In the genomic region with DNA sequence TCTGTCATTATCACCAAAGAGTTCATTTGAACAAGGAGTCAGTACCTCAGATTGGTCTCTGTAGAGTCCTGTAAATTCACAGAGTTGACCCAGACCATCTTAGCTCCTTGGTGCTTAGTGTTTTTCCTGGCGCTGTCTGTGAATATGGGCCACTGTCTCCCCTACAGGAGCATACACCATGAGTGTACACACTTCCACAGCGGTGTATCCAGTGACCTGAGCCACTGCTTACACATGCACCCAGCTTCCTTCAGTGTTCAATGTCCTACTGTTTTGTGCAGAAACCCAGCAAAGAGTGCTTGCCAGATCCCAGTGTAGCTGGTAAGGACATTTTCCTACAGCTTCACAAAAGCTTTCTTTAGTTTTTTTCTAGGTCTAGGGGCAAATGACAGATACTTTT, we compare ENCODE assay signal across 30 mouse cellular contexts. TPM values are rescaled to one million over a fixed set of nuclear protein-coding genes. Genes with fewer than 3 reads are reported as not detected.
"Had no signal": no experiment of that assay in that cellular context is flagged by ENCODE, and none has a peak within 500 bp of the region (broad histone marks: within the 10 kb centered on the region; RNA-seq: fewer than 3 reads in every experiment).

No protein-coding gene starts in this region.

- ATAC-seq: hindbrain, postnatal 0 days; intestine, embryonic 16.5 days had no signal

- H3K27me3 ChIP-seq: heart, embryonic 13.5 days; heart, embryonic 15.5 days; hindbrain, embryonic 13.5 days; hindbrain, embryonic 15.5 days; limb, embryonic 12.5 days; liver, embryonic 13.5 days; liver, embryonic 15.5 days had no signal

- H3K4me1 ChIP-seq: heart, embryonic 13.5 days; heart, embryonic 15.5 days; hindbrain, embryonic 13.5 days; hindbrain, embryonic 15.5 days; limb, embryonic 10.5 days; limb, embryonic 12.5 days; liver, embryonic 13.5 days; liver, embryonic 15.5 days had no signal

- H3K36me3 ChIP-seq: heart, embryonic 13.5 days; heart, embryonic 15.5 days; hindbrain, embryonic 13.5 days; hindbrain, embryonic 15.5 days; limb, embryonic 10.5 days; limb, embryonic 12.5 days; liver, embryonic 13.5 days; liver, embryonic 15.5 days had no signal

- H3K27ac ChIP-seq: heart, adult 2 months; heart, embryonic 13.5 days; heart, embryonic 15.5 days; hindbrain, embryonic 13.5 days; hindbrain, embryonic 15.5 days; hindbrain, postnatal 0 days; kidney, postnatal 0 days; layer of hippocampus, adult 2 months; left cerebral cortex, adult 2 months; limb, embryonic 10.5 days; limb, embryonic 12.5 days; liver, embryonic 13.5 days; liver, embryonic 15.5 days had no signal

- DNase-seq: gastrocnemius, postnatal 14 days; gastrocnemius, postnatal 36 days; heart, adult 11 months; heart, adult 2 months; heart, postnatal 14 days; heart, postnatal 36 days; kidney, adult 11 months; kidney, adult 2 months; kidney, postnatal 14 days; kidney, postnatal 36 days; liver, embryonic 13.5 days had no signal

- H3K9ac ChIP-seq: heart, embryonic 13.5 days; heart, embryonic 15.5 days; hindbrain, embryonic 13.5 days; hindbrain, embryonic 15.5 days; limb, embryonic 12.5 days; liver, embryonic 13.5 days; liver, embryonic 15.5 days had no signal

- H3K4me2 ChIP-seq: heart, embryonic 11.5 days; heart, embryonic 13.5 days; heart, embryonic 15.5 days; hindbrain, embryonic 13.5 days; hindbrain, embryonic 15.5 days; limb, embryonic 12.5 days; liver, embryonic 11.5 days; liver, embryonic 13.5 days; liver, embryonic 15.5 days had no signal

- H3K9me3 ChIP-seq: heart, embryonic 13.5 days; heart, embryonic 15.5 days; hindbrain, embryonic 13.5 days; hindbrain, embryonic 15.5 days; limb, embryonic 10.5 days; limb, embryonic 12.5 days; liver, embryonic 13.5 days; liver, embryonic 15.5 days had no signal

- H3K4me3 ChIP-seq: heart, adult 2 months; heart, embryonic 13.5 days; heart, embryonic 15.5 days; hindbrain, embryonic 13.5 days; hindbrain, embryonic 15.5 days; layer of hippocampus, adult 2 months; left cerebral cortex, adult 2 months; limb, embryonic 10.5 days; limb, embryonic 12.5 days; liver, embryonic 13.5 days; liver, embryonic 15.5 days had no signal

RNA-seq across cellular contexts. Expression of a gene that starts 22.8 kb away (rescaled TPM):
- total RNA-seq: gastrocnemius, postnatal 14 days; heart, adult 2 months; heart, postnatal 14 days; heart, postnatal 36 days; hindbrain, postnatal 0 days; layer of hippocampus, adult 2 months; layer of hippocampus, postnatal 10 days; layer of hippocampus, postnatal 25 days; left cerebral cortex, adult 2 months; left cerebral cortex, postnatal 14 days had no signal
- polyA plus RNA-seq: hindbrain, embryonic 11.5 days; hindbrain, embryonic 13.5 days; hindbrain, embryonic 15.5 days; intestine, embryonic 14.5 days; limb, embryonic 10.5 days; limb, embryonic 12.5 days had no signal
